11 mouse cellular contexts compared by ENCODE assay signal in the genomic region with DNA sequence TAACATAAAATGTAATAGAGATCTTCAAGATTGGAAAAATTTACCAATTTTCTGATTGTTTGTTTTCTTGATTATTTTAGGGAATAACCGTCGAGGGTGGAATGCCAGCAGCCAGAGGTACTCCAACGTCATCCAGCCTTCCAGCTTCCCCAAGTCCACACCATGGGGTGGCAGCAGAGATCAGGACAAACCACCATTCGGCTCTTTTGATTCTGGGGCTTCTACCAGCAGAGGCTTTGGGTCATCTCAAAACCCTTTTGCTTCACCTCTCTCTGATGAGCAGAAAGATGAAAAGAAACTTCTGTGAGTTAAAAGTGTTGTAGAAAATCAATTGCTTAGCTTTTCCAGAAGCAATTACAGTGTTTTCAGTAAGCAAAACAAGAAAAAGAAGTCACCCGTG. TPM values are rescaled to one million over a fixed set of nuclear protein-coding genes. Genes with fewer than 3 reads are reported as not detected.
DNase-seq lines count a peak whose midpoint lies in the region; TF ChIP-seq lines count a peak whose summit lies in the region.
"Had no signal": no experiment of that assay in that cellular context is flagged by ENCODE, and none has a peak within 500 bp of the region (broad histone marks: within the 10 kb centered on the region; RNA-seq: fewer than 3 reads in every experiment).

No protein-coding gene starts in this region.

- no peaks in the 10 kb centered on the region for H3K27me3 ChIP-seq in CH12.LX (replicated peaks)
- H3K27me3 ChIP-seq: neural tube, embryonic 15.5 days had no signal

- peak; percentile 36 for TF ChIP-seq RAD21 in CH12.LX (IDR thresholded peaks at IDR 0.05; ENCODE audit: low read depth, low read length)

- dilution Hi-C loops in CH12.LX (cut with MboI; ENCODE audit: extremely low pct_ligation_motif_present, extremely low pct_unique_long_range_greater_than_20kb, low sequenced_read_pairs) = no loop called here

- peaks cover 0 to 22% of the 10 kb centered on the region in 2 experiments; a peak in 2 of 4 replicates for H3K4me1 ChIP-seq in CH12.LX (ENCODE audit: control insufficient read depth in 1 of 2, insufficient read depth in 2 of 2)

- no peak overlapping the region for H3K4me2 ChIP-seq in CH12.LX (ENCODE audit: insufficient read depth, low read depth, poor library complexity, severe bottlenecking)
- H3K4me2 ChIP-seq: neural tube, embryonic 15.5 days had no signal

- in situ Hi-C loops in CH12.LX (cut with MboI; ENCODE audit: low pct_ligation_motif_present, low pct_unique_long_range_greater_than_20kb, low sequenced_read_pairs) = loop anchor here (10.0 kb wide), 1 partner anchor 312 kb away; no protein-coding TSS in a partner anchor

- H3K9me3 ChIP-seq in CH12.LX (replicated peaks; ENCODE audit: low read length) = no peaks in the 10 kb centered on the region
- H3K9me3 ChIP-seq: neural tube, embryonic 15.5 days had no signal

- peaks cover 24 to 44% of the 10 kb centered on the region in 2 experiments for H3K36me3 ChIP-seq in CH12.LX (replicated peaks in 1 of 2; ENCODE audit: control insufficient read depth in 1 of 2, insufficient read depth in 1 of 2, low read length in 1 of 2)

- peaks cover 3% of the 10 kb centered on the region; the same call in 1 of the 2 replicates for H3K79me2 ChIP-seq in CH12.LX (replicated peaks; ENCODE audit: control insufficient read depth, extremely low read depth, insufficient read depth, poor library complexity, severe bottlenecking)

- no peak overlapping the region for H3K4me3 ChIP-seq in CH12.LX (replicated peaks in 1 of 3; ENCODE audit: low read depth in 2 of 3, low read length in 2 of 3, poor library complexity in 1 of 3)
- H3K4me3 ChIP-seq: neural tube, embryonic 15.5 days had no signal

- no peak overlapping the region for H3K27ac ChIP-seq in CH12.LX (ENCODE audit: insufficient read depth, low read depth)
- H3K27ac ChIP-seq: neural tube, embryonic 15.5 days had no signal

- no peak for TF ChIP-seq EP300 in CH12.LX (IDR thresholded peaks at IDR 0.05; ENCODE audit: low read length)

- no peak overlapping the region for H3K9ac ChIP-seq in CH12.LX (ENCODE audit: insufficient read depth, low read depth)
- H3K9ac ChIP-seq: neural tube, embryonic 15.5 days had no signal

- peak; percentile 12 to 19 for DNase-seq in frontal cortex, postnatal 36 days (ENCODE audit: low spot score in 2 of 2)
- DNase-seq in frontal cortex, postnatal 25 days (ENCODE audit: low spot score in 2 of 2) = no peak
- peak; percentile 20 to 37 for DNase-seq in left cerebral cortex, adult 18-20 months (ENCODE audit: low spot score in 2 of 2)
- DNase-seq in left cerebral cortex, adult 8-10 months (ENCODE audit: low spot score in 2 of 2) = no peak
- DNase-seq in CH12.LX (ENCODE audit: extremely low read depth) = no peak
- DNase-seq in brain, adult 2 months (ENCODE audit: low read depth, low spot score) = peak; percentile 55
- DNase-seq in urinary bladder, postnatal 36 days (ENCODE audit: low spot score in 2 of 2) = no peak
- DNase-seq in cerebellum, adult 8-10 months = no peak
- DNase-seq: lung, postnatal 14 days; thymus, adult 18-20 months had no signal

- TF ChIP-seq POLR2A in CH12.LX (IDR thresholded peaks at IDR 0.05; ENCODE audit: low read depth, low read length) = no peak

- TF ChIP-seq CTCF in CH12.LX (conservative IDR thresholded peaks at IDR 0.05 in 1 of 2, IDR thresholded peaks at IDR 0.05 in 1 of 2; ENCODE audit: low read depth in 2 of 2, low read length in 2 of 2) = peak in 1 of 2 experiments; percentile 46; a peak in 2 of 4 replicates

TF ChIP-seq in CH12.LX, 34 proteins besides CTCF, POLR2A, EP300 and RAD21:
- no peak for TF ChIP-seq MXI1 (IDR thresholded peaks at IDR 0.05; ENCODE audit: low read depth, low read length)
- peak; percentile 7; the same call in 1 of the 2 replicates for TF ChIP-seq SMC3 (IDR thresholded peaks at IDR 0.05; ENCODE audit: low read depth, low read length)
- TF ChIP-seq BHLHE40 (IDR thresholded peaks at IDR 0.05; ENCODE audit: low read depth, low read length) = no peak
- TF ChIP-seq TCF12 (IDR thresholded peaks at IDR 0.05; ENCODE audit: low read depth, low read length) = no peak
- no peak for TF ChIP-seq KAT2A (IDR thresholded peaks at IDR 0.05; ENCODE audit: insufficient replicate concordance, low read length)
- no peak for TF ChIP-seq E2F4 (IDR thresholded peaks at IDR 0.05; ENCODE audit: insufficient replicate concordance, low read depth, low read length)

RNA-seq across cellular contexts. Expression of a gene that starts 2.5 kb away (rescaled TPM):
- total RNA-seq in left cerebral cortex, adult 18-20 months (2021) = 10 to 100 TPM; 10.3 to 12.3 TPM
- total RNA-seq in left cerebral cortex, adult 8-10 months (2022) = 10 to 100 TPM; 11.0 to 12.9 (median 12.4) TPM
- 12.0 and 15.7 TPM in 2 replicates for total RNA-seq in CH12.LX (2012; rRNA removed)
- total RNA-seq in CH12.LX (2014; rRNA removed) = 33.4 and 33.9 TPM in 2 replicates
- 24.8 and 28.9 TPM in 2 replicates for polyA plus RNA-seq in CH12.LX (2012; ENCODE audit: insufficient read length, low read depth)

Comparison
In these comparisons a context has a peak if more than half of its experiments do, and no peak if none do; other contexts are left out.
1. DNase-seq: peak in frontal cortex, postnatal 36 days (2 of 2), left cerebral cortex, adult 18-20 months (2 of 2) and brain, adult 2 months (single experiment); none in frontal cortex, postnatal 25 days (0 of 2), left cerebral cortex, adult 8-10 months (0 of 2), CH12.LX (single experiment), urinary bladder, postnatal 36 days (0 of 2) and cerebellum, adult 8-10 months (single experiment).